Mouse (Mus musculus) liver, embryonic 11.5 days (tissue): ENCODE data around the gene Pla2g15. TPM values are rescaled to one million over a fixed set of nuclear protein-coding genes. Genes with fewer than 3 reads are reported as not detected.

ENCODE experiments used
- ATAC-seq: fragments of 200-750 bp; cut with Nextera tagmentation; replicated peaks from 2 replicates; pipeline ENCODE4 v1.8.0; 2017; ENCODE audit warnings: moderate number of reproducible peaks, mild to moderate bottlenecking, moderate TSS enrichment, moderate library complexity; ENCODE audit not compliant: low FRiP score
- DNase-seq: peaks from one replicate; pipeline ENCODE4 v3.0.0-alpha.2; 2017; ENCODE audit warnings: low spot score
- H3K27ac ChIP-seq: fragments of 300-500 bp; sonication (generic); 2 replicates; pipeline ENCODE4 v1.5.1; 2014; ENCODE audit warnings: mild to moderate bottlenecking, low read depth, low read length, control low read depth
- H3K27me3 ChIP-seq: fragments of 300-500 bp; sonication (generic); replicated peaks from 2 replicates; pipeline ENCODE4 v1.6.1; 2014; ENCODE audit warnings: low read length, mixed read lengths; ENCODE audit not compliant: control insufficient read depth, insufficient read depth
- H3K36me3 ChIP-seq: fragments of 300-500 bp; sonication (generic); 2 replicates; pipeline ENCODE4 v1.6.1; 2014; ENCODE audit warnings: mild to moderate bottlenecking, low read length, moderate library complexity, mixed read lengths; ENCODE audit not compliant: control insufficient read depth, insufficient read depth
- H3K4me1 ChIP-seq: fragments of 300-500 bp; sonication (generic); replicated peaks from 2 replicates; pipeline ENCODE4 v1.6.1; 2014; ENCODE audit warnings: low read length, mixed read lengths; ENCODE audit not compliant: control insufficient read depth, insufficient read depth
- H3K4me2 ChIP-seq: fragments of 300-500 bp; sonication (generic); 2 replicates; pipeline ENCODE4 v1.6.1; 2014; ENCODE audit warnings: mild to moderate bottlenecking, control low read depth, moderate library complexity
- H3K4me3 ChIP-seq: fragments of 300-500 bp; sonication (generic); 2 replicates; pipeline ENCODE4 v1.5.1; 2014; ENCODE audit warnings: low read depth, low read length, control low read depth
- H3K9ac ChIP-seq: fragments of 300-500 bp; sonication (generic); 2 replicates; pipeline ENCODE4 v1.6.1; 2014; ENCODE audit warnings: low read depth, low read length, control low read depth
- H3K9me3 ChIP-seq: fragments of 300-500 bp; sonication (generic); 2 replicates; pipeline ENCODE4 v1.6.1; 2016; ENCODE audit warnings: low read length, inconsistent platforms, mixed read lengths; ENCODE audit not compliant: control insufficient read depth
- WGBS: fragments of 180-500 bp; shearing (Covaris S2); extraction: QIAGEN DNeasy Blood & Tissue Kit; methylation state at CpG from one replicate; pipeline ENCODE4 v1.1.7; 2014; 5-methylcytosine and 5-hydroxymethylcytosine counted together
- polyA plus RNA-seq: library from polyadenylated mRNA; unstranded; fragments of >200 nt; fragmentation: Nextera tagmentation; extraction: Ambion mirVana; gene quantifications from 2 replicates; pipeline ENCODE4 v1.2.1, GENCODE M21; 2014

Pla2g15 gene
- polyA plus RNA-seq, 1 experiment from 2014 or later = 9.2 TPM

DNA sequence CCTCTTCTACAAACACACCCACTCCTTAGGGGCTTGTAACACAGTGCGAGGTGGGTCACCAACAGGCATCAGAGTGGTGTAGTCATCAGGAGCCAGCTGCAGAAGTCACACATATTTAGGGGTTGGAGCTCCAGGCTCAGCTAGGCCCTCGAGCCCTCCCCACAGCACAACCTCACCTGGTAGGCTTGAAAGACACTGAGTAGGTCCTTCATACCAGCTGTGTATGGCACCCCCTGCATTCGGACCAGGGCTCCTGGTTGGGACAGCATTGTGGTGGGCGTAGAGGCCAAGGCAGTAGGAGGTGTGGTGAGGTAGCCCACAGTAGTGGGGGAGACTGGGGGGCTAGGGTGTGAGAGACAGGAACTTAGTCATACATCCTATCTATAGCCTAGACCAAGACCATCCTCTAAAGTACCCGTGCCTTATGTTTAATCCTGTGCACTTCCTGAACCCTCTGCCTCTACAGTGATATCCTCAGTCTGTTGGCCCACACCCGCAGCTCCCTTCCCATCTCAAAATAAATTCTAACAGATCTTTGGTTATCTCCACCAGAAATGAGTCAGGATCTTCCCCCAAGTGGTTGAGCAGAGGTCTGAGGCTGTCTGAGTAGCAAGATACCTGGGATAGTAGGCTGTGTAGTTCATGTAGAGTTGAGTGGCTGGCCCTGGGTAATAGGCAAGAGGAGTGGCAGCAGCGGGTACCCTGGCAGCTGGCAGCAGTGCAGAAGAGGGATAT, 18.5 kb upstream of the Pla2g15 start:
- Histone ChIP-seq H3K4me2 (no peak overlapping the region), H3K4me1 (peaks cover 17% of the 10 kb centered on the region), H3K9ac (no peak overlapping the region), H3K4me3 (no peak overlapping the region), H3K9me3 (no peaks in the 10 kb centered on the region), H3K27ac (0 out of 2 replicates have a peak overlapping the region, but pooled peaks have one; percentile 13), H3K27me3 (peaks cover 36% of the 10 kb centered on the region), H3K36me3 (peaks cover 22% of the 10 kb centered on the region; the same call in 1 of the 2 replicates)
- WGBS = 72% methylated on average over 7 of the region's 7 CpGs
- DNase-seq (no peak), ATAC-seq (peak; percentile 37; the same call in 1 of the 2 replicates)

GRCm38 (mm10) chr8:106132356-106132755, 17.8 kb upstream of the Pla2g15 start:
- Histone ChIP-seq H3K4me2 (no peak overlapping the region), H3K4me1 (peaks cover 24% of the 10 kb centered on the region), H3K9ac (no peak overlapping the region), H3K27ac (no peak overlapping the region), H3K9me3 (no peaks in the 10 kb centered on the region), H3K27me3 (peaks cover 43% of the 10 kb centered on the region), H3K4me3 (no peak overlapping the region), H3K36me3 (peaks cover 18% of the 10 kb centered on the region; the same call in 1 of the 2 replicates)
- WGBS = 89% methylated on average over 11 of the region's 11 CpGs
- DNase-seq (no peak), ATAC-seq (no peak)

DNA sequence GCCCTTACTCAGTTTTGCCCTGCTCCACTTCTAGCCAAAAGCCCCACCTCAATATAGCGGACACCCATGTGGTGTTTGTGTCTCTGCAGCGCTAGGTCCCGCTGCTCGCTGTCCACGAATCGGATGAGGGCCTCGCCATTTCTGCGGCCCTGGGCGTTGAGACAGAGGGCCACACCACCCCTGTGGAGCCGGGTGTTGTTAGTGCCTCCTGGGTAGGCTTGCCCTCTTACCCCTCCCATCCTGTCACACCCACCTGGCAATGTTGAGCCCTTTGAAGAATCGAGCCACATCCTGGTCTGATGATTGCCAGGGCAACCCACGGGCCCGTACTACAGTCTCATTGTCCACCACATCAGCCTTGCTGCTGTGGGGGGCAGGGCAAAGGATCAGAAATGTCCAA, 16.7 kb upstream of the Pla2g15 start:
- H3K9ac ChIP-seq = no peak overlapping the region
- peaks cover 16% of the 10 kb centered on the region; the same call in 1 of the 2 replicates for H3K36me3 ChIP-seq
- peaks cover 50% of the 10 kb centered on the region for H3K27me3 ChIP-seq
- DNase-seq (no peak), ATAC-seq (no peak)
- no peak overlapping the region for H3K27ac ChIP-seq
- peaks cover 31% of the 10 kb centered on the region for H3K4me1 ChIP-seq
- no peak overlapping the region for H3K4me2 ChIP-seq
- WGBS = 72% methylated on average over 13 of the region's 13 CpGs
- H3K9me3 ChIP-seq = no peaks in the 10 kb centered on the region
- no peak overlapping the region for H3K4me3 ChIP-seq

- ATAC-seq = no peak
- Histone ChIP-seq H3K36me3 (peaks cover 16% of the 10 kb centered on the region; the same call in 1 of the 2 replicates), H3K4me2 (no peak overlapping the region), H3K9ac (no peak overlapping the region), H3K4me1 (peaks cover 31% of the 10 kb centered on the region), H3K27me3 (peaks cover 50% of the 10 kb centered on the region), H3K4me3 (no peak overlapping the region), H3K9me3 (no peaks in the 10 kb centered on the region), H3K27ac (no peak overlapping the region)
- WGBS = 76% methylated on average over 6 of the region's 6 CpGs
- DNase-seq = no peak
Measured at GRCm38 (mm10) chr8:106133946-106134345, 16.3 kb upstream of the Pla2g15 start.

DNA sequence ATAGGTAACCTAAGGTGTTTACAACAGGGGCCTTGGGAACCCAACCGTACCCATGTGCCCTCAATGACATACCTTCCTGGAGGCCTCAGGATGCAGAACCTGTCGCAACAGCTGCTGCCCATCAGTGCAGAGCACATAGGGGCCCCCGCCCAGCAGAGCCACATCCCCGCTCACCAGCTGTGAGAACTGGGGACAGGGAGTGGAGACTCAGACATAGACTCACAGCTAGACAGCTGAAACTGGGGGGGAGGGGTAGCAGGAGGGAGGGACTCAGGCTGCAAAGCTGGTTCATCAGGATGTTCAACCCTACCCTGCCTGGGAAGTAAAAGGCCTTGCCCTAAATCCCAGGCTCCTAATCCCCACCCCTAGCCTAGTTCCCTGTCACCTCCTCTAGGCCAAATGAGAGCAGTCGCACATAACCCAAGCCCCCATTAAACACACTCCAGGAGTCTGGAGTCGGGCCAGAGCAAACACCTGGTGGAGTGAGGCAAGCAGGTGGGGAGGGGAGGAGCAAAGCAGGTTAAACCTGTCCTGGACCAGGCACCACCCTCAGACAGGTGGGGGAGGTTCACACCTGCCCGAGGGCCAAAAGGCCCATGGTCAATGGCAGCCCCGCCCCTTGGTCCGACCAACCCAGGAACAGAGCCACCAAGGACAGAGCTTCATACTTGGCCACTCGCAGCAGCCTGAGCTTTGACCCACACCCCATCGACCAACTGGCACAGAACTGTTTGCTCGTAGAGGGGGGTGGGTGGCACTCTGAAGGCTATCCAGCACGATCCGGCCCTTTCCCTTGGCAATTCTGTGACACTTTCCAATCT, 15.2 kb upstream of the Pla2g15 start:
- no peaks in the 10 kb centered on the region for H3K9me3 ChIP-seq
- DNase-seq (no peak), ATAC-seq (peak; percentile 19; the same call in 1 of the 2 replicates)
- peaks cover 50% of the 10 kb centered on the region for H3K27me3 ChIP-seq
- H3K4me2 ChIP-seq = peak overlapping the region; percentile 93
- WGBS = 25% methylated on average over 14 of the region's 14 CpGs
- H3K27ac ChIP-seq = peak overlapping the region; percentile 35
- peaks cover 14% of the 10 kb centered on the region; the same call in 1 of the 2 replicates for H3K36me3 ChIP-seq
- no peak overlapping the region for H3K9ac ChIP-seq
- H3K4me1 ChIP-seq = peaks cover 31% of the 10 kb centered on the region
- H3K4me3 ChIP-seq = peak overlapping the region; percentile 62

- H3K9ac ChIP-seq = peak overlapping the region; percentile 53
Measured at GRCm38 (mm10) chr8:106135672-106136071, 14.5 kb upstream of the Pla2g15 start.

DNA sequence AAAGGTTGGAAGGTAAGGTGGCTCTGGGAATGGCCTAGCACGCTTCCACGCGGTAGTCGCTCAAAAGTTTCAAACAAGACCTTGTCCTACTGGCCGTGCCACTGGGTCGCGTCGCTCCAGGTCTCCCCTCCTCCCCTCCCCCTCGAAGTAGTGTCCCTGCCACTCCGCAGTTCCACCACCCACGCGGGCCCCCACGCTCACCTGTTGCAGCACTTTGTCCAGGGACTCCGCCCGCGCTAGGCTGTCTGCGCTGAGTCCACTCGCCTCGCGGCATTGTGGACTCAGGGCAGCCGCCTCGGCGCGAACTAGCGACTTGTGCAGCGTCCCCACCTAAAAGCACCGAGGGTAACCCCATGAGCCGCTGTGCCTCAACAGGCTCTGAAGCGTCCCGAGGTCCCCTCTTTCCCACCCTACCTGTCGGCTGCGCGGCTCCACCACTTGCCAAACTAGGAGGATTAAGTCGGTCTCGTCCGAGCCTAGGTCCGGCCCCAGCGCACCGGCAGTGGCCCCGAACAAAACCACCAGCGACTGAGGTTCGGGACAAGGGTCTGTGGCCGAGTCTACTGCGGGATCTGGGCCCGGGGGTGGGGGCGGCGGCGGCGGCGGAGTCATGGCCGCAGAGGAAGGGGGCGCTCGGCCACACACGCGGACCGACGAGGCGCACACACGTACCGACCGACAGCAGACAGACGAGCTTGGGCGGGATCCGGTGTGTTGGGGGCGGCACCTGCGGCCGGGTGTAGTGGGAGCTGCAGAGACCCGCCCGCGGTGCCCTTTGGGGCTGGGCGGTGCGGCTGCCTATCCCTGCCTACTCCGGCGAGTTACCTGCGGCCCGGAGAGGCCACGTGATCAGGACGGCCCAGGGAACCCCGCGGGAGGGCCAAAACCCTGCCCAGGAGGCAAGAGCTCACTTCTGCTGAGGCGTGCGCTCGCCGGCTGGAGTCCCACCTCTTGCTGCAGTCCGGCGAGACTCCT, 13.8 kb upstream of the Pla2g15 start, which contains the start of gene Esrp2:
Esrp2 (minus strand) TSS at position 819 of the 975 bp plus-strand sequence.
- no peaks in the 10 kb centered on the region for H3K9me3 ChIP-seq
- H3K27me3 ChIP-seq = peaks cover 50% of the 10 kb centered on the region
- ATAC-seq (peak; percentile 60), DNase-seq (peak; percentile 77)
- H3K27ac ChIP-seq = peak within 1 kb of the TSS; percentile 66
- peak within 1 kb of the TSS; percentile 62 for H3K4me3 ChIP-seq
- H3K9ac ChIP-seq = peak within 1 kb of the TSS; percentile 53
- peaks cover 28% of the 10 kb centered on the region for H3K4me1 ChIP-seq
- peak within 1 kb of the TSS; percentile 93 for H3K4me2 ChIP-seq
- WGBS = 1% methylated on average over 81 of the region's 86 CpGs
- H3K36me3 ChIP-seq = peaks cover 10% of the 10 kb centered on the region; the same call in 1 of the 2 replicates

More at GRCm38 (mm10) chr8:106135672-106136071, 14.5 kb upstream of the Pla2g15 start:
- H3K4me3 ChIP-seq = peak overlapping the region; percentile 62
- peak overlapping the region; percentile 93 for H3K4me2 ChIP-seq
- WGBS = 4% methylated on average over 19 of the region's 19 CpGs
- no peaks in the 10 kb centered on the region for H3K9me3 ChIP-seq
- H3K4me1 ChIP-seq = peaks cover 31% of the 10 kb centered on the region
- ATAC-seq (no peak), DNase-seq (no peak)
- peaks cover 13% of the 10 kb centered on the region; the same call in 1 of the 2 replicates for H3K36me3 ChIP-seq
- H3K27me3 ChIP-seq = peaks cover 50% of the 10 kb centered on the region
- peak overlapping the region; percentile 35 for H3K27ac ChIP-seq
